Mouse (Mus musculus): ENCODE measurements around the gene Rbms3.

Rbms3 gene

DNA sequence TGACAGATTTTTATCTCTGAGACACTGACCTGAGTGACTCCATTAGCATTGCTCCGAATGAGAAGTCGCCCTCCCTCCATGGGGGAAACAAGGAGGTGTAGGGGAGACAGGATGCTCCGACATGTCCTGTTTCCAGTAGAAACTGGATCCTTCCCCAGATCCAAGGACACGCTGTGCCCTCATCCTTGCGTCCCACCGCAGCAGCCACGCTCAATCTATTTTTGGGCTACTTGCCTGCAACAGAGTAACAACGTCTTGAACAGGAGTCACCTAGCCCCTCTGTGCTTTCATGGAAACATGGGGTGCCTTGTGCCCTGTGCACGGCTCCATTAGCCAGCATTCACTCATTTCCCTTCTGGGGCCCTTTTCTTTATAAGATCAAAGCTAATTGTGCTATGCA is at the start of gene Rbms3:
TSS of gene Rbms3 (minus strand) at position 143 of the 400 bp plus-strand sequence.
- no peak for DNase-seq

GRCm38 (mm10) chr9:117673311-117673710 is 43.6 kb upstream of the Rbms3 start:
- no peak for DNase-seq

DNA sequence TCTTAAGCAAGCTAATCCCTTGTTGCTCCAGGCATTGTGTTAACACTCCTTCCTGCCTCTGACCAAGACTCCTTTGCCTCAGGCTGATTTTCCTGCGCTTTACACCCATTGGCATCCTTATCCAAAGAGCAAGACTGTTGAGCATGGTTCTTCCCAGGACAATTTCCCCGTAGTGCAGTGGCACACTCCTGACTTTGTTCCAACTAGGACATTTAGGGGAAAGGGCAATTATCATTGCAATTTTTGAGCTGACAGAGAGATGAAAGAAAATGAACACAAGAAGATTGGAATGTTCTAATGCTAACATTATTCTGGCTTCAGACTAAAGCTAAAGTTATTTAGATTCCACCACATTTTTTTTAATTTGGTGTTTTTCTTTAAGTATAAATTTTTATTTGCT is 24.9 kb upstream of the Rbms3 start:
- no peak for DNase-seq

- no peak for DNase-seq
These were observed 23.9 kb upstream of the Rbms3 start for GRCm38 (mm10) chr9:117653641-117654040.

GRCm38 (mm10) chr9:117646131-117646530 is 16.4 kb upstream of the Rbms3 start:
- DNase-seq = no peak

GRCm38 (mm10) chr9:117641090-117641782 is 11.5 kb upstream of the Rbms3 start:
- no peak for DNase-seq

- DNase-seq = no peak
These were observed 9.0 kb upstream of the Rbms3 start for GRCm38 (mm10) chr9:117638623-117639185.

DNA sequence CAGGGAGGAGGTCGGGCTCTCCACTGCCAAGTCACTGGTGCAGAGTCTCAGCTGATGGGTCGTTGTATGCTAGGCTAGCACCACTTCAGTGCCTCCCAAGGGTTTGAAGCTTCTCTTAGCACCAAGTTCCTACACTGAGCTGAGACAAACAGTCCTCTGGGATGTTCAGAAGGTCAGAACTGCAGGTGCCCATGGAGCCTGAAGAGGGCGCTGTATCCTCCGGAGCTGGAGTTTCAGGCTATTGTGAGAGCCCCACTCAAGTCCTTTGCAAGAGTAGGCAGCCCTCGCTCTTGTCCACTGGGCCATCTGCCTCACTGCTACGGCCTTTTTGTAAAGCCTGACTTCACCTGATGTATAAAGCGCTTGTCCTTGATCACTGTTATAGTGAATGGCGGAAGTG is 6.8 kb upstream of the Rbms3 start:
- no peak for DNase-seq

- no peak for DNase-seq
These were observed 2.5 kb downstream of the Rbms3 start for GRCm38 (mm10) chr9:117627173-117627572.

GRCm38 (mm10) chr9:117600781-117601180 is 28.9 kb downstream of the Rbms3 start:
- DNase-seq = no peak

GRCm38 (mm10) chr9:117599341-117599740 is 30.4 kb downstream of the Rbms3 start:
- DNase-seq = no peak

DNA sequence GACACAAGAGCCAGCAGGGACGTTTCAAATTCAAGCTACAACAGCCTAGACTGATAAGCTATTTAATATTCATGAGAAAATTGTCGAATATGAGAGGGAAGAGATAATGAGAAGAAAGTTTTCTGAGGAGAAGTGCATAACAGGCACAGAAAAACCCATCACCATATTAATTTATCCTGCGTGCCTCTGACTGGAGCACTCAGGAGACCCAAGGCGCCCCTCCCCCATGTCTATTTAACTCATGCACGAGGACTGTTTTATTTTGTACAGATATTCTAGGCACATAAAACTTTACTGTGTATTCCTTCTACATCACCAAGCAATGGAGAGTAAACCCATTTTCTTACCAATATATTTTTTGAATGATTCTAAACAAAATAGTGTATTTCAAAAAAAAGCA is 33.6 kb downstream of the Rbms3 start:
- DNase-seq = no peak

DNA sequence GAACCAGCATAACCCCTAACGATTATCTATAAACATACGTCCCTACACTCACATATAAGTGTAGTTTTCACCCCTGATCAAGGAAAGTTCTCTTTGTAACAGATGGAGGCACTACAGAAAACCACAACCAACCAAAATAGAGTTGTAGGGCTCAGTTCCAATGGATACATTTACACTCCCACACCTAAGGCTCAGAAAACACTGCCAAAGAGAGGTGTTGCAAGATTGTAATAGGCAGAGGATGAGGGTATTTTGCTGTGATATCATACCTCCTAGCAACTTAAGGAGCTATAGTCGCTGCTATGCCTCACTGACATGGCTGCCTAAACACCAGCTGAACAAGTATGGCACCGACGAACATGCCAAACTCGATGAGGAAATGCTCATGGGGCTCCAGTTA is 44.4 kb downstream of the Rbms3 start:
- DNase-seq = no peak

GRCm38 (mm10) chr9:117583638-117584037 is 46.1 kb downstream of the Rbms3 start:
- DNase-seq = no peak

GRCm38 (mm10) chr9:117582591-117582990 is 47.1 kb downstream of the Rbms3 start:
- no peak for DNase-seq

DNA sequence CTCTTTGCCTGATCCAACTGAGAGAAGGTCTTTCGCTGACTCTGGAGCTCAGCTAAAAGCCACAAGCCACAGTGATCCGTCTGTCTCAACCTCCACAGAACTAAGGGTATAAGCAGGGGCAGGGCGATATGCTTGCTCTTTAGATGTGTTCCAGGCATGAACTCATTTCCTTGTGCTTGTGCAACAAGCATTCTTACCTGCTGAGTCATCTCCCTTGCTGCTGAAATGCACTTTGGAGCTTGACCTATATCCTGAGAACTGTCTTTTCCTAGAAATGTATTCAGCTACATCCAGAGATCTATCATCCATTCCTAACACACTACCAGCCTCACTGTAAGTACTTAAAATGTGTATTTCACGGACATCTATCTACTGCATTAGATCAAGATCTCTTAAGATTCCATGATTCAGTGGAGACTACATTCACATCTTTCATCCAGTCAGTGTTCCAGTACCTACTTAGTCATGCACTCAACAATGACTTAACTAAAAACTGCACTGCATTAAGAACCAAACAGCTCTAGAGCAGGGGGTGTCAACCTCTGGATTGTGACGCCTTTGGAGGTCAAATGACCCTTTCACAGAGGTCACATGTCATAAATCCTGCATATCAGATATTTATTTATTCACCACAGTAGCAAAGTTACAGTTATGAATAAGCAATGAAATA is 58.4 kb downstream of the Rbms3 start:
- DNase-seq = peak; percentile 7 to 18

DNA sequence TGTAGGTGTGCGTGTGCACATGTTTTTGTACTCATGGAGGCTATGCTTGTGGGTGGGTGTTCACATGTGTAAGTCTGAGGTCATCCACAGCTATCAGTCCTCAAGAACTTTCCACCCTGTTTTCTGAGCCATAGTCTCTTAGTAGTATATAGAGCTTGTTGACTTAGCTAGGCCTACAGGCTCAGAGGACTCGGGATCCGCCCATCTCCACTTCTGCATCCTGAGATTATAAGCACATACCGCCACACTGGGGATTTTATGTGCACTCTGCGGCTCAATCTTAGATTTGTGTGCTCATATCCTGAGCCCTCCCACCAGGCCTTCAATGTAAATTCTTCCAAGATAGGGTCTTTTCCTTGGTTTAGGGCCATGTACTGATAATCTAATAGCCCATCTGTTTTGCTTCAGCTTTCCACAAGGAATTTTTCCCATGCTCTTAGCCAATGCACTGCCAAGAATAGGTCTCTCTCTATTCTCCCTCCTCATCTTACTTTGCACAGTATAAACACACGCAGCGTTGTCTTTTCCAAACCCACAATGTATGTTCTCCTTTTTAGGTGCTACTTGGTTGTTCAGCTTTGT is 59.4 kb downstream of the Rbms3 start:
- DNase-seq = no peak

GRCm38 (mm10) chr9:117566293-117566692 is 63.4 kb downstream of the Rbms3 start:
- peak; percentile 2 to 4 for DNase-seq

GRCm38 (mm10) chr9:117558562-117558961 is 71.2 kb downstream of the Rbms3 start:
- DNase-seq = no peak

GRCm38 (mm10) chr9:117554356-117554755 is 75.4 kb downstream of the Rbms3 start:
- no peak for DNase-seq

GRCm38 (mm10) chr9:117529281-117529680 is 100.4 kb downstream of the Rbms3 start:
- DNase-seq = no peak

GRCm38 (mm10) chr9:117508941-117509340 is 120.8 kb downstream of the Rbms3 start:
- no peak for DNase-seq

DNA sequence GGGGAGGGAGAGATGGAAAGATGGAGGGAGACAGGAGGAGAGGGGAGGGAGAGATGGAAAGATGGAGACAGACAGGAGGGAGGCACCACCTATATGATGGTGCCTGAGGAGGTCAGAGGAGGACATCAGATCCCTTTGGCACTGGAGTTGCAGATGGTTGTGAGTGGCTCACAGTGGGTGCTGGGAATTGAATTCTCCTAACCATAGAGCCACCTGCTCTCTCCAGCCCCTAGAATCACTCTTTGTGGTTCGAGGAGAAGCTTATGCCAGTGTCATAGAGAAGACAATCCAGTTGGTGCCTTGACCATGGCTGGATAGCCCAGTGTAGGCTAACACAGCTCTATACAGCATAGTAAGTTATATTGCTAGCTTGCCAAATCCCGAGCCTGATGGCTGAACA is 137.8 kb downstream of the Rbms3 start:
- no peak for DNase-seq

GRCm38 (mm10) chr9:117484396-117484795 is 145.3 kb downstream of the Rbms3 start:
- DNase-seq = peak in 1 of 2 experiments; percentile 13
